Mouse (Mus musculus) frontal cortex, postnatal 14 days (tissue): ENCODE measurements around the gene Cyp4b1.
"Not testable (repeated sequence)": the region's sequence is repeated elsewhere in the genome, so short reads cannot be mapped to it uniquely, and the experiment has no call there.

Experiments used
- DNase-seq, 2 experiments: peaks; one replicate each; pipeline ENCODE4 v3.0.0; 2022; ENCODE audit warnings: low spot score in 2 of 2

Cyp4b1 gene

DNA sequence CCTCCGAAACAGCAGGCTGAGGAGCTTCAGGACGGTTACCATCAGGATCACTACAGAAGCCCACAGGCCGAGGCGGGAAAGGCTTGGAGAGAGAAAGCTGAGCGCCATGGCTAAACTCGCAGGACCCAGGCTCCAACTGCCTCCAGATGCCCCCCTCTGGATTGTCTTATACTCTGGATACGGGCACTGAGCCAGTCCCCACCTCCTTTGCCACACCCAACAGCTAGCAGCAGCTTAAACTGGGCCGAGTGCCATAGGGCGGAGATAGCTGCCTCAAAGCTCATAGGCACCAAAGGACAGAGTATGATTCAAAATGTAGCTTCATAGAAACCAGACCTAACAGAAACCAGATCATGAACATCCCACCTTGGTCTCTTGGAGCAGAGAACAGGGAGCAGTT lies at the start of gene Cyp4b1:
Gene Cyp4b1 (minus strand): TSS at position 144 of the 400 bp plus-strand sequence.
- DNase-seq, result no peak

DNA sequence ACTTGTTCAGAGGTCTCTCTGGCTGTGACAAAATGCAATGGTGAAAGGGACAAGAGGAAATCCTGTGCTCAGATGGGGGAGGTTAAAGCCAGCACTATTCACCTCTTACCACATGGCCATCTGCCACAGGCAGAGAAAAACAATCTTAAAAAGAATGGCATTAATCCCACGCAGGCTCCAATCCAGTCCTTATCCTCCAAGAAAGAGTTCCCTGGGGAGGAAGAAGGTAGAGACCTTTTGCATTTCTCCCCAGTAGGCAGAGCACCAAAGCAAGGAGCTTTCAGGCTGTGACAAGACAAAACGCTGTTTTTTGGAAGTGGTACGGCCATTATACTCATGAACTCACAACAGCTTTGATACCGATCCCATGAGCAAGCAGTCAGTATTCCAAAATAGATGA lies 38.8 kb upstream of the Cyp4b1 start:
- no peak for DNase-seq

DNA sequence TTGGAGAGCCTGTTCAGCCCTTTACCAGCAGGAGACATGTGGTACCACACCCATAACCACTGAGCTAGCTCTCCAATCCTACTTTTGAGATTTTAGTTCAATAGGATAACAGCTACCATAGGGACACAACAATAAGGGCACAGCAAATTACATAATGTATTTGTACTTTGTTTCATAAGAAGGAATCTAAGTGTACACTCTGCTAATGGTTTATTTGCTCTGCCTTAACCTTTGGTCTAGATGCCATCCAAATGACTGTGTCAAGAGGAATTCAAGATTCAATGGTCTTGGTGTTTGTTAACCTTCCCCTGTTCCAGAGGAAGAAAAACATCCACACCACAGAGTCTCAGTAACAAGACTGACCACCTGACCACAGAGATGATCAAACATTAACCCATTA lies 11.7 kb upstream of the Cyp4b1 start:
- DNase-seq, result no peak

DNA sequence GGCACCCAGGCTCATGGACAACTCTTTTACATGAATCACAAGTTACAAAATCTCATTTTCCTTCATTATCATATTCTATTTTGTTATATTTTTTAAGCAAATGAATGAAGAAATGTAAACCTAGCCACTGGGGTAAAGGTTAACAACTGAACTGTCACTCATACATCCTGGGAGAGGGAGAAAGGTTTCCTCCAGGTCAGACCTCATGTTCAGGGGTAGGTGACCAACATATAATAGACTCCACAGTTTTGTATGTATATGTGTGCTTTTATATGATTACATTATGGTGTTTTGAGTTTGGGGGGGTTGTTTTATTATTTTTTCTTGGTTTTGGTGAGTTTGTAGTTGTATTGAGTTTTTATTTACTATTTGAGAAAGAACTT lies 10.3 kb upstream of the Cyp4b1 start:
- no peak for DNase-seq

DNA sequence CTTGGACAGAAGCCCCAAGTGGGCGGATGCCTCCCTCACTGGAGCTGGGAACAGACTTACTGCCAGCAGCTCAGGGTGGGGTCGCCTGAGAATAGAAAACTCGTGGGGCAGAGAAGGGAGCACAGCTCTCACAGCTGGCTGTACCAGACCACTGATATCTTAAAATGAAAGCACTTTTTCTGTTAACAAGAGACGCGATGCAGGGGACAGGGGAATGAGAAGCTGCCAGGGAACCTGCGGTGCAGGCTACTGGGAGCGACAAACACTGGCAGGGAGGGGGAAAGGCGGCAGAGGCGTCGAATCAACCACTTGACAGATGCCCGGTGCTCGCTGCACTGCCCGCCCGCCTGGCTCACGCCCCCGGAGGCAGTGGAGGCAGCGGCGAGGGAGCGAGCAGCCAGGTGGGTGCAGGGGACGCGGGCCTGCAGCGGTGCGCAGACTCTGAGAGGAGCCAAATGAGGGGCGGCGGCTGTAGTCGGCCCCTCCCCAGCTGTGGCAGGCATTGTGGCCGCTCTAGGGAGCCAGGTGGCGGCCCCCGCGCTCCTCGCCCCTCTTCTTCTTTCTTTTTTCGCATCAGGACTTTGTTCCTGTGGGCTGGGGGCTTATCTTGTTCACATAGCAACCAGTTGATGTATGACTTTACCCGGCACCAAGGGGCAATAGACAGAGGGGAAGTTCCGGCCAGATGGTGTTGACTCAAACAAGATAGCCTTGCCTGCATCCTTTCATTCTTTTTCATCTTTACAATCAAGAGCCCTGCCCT lies 9.8 kb upstream of the Cyp4b1 start:
- peak; percentile 12 to 15 for DNase-seq

DNA sequence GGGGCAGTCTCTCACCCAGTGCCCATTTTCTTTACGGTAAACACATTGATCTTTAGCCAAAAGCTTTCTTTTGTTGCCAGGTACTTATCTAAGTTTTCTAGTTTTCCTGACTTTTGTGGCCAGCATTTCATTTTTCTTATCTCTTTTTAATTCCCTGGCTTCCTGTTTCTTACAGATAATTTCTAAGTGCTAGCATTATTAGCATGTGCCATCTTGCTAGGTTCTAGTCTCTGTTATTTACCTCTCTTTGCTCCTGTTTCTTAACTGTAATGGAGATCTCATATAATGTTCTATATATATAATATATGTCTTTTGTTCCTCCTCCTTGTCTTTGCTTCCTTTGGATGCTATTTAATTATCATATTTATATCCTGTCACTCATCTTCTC lies 9.0 kb upstream of the Cyp4b1 start:
- not testable (repeated sequence) for DNase-seq

DNA sequence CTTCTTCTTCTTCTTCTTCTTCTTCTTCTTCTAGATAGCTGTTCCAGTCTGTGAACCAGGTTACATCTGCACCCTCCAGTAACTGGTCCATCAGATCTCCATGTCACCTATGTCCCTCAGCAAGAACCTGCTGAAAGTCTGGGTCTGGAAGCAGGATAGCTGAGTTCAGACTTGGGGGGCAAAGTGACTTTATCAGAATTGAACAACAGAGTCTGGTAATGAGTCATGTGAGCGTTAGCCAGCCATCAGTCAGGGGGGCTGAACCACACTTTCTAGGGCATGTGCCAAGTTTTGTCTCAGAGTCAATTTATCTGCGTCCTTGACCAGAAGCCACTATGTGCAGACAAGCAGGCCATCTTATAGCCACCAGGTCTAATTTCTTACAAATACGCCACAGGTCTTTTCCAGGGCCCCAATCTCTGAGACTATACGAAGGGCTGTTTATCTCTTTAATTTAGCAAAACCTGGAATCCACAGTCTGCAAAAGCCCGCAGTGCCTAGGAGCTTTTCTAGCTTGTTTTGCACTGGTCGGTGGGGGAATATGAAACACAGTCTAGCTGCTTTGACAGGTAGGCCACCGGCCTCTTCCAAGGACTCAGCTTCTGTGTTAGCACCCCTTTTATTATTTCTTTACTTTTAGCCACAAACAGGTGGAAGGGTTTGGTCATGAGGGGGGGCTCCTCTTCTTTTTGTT lies 8.5 kb upstream of the Cyp4b1 start:
- not testable (repeated sequence) for DNase-seq

DNA sequence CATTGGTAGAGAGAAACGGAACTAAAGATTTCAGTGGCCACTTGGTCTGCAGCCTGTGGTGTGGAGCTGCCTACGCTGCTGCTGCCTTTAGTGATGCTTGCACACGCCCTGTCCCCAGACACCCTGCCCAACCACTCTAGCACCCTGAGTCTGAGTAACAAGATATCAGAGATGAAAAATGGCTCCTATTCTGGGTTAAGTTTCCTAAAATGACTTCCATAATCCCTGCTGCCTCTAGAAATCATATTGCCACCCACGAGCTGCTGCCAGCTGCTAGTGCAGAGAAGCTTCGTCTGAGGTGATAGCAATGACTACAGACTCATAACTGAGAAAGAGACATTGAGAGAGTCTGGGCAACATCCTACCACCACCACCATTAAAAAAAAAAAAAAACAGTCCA lies 3.3 kb upstream of the Cyp4b1 start:
- DNase-seq, result peak in 1 of 2 experiments; percentile 29

DNA sequence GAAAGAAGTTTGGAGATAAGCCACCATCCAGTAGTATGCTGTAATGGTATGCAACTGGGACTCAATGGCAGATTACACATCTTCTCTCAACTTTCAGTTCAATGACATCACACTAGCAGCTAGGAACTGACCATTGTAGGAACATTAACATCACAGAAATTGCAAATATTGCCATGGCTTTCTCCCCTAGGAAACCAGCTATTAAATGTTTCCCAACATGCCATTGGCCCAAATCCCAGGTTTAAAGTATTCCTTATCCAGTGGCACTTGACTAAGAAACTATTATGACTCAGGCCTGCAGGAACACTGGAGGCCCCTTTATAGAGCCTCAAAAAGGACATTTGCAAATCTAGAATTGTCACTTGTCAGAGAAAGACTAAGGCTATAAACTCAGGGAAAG lies 1.8 kb upstream of the Cyp4b1 start:
- no peak for DNase-seq

DNA sequence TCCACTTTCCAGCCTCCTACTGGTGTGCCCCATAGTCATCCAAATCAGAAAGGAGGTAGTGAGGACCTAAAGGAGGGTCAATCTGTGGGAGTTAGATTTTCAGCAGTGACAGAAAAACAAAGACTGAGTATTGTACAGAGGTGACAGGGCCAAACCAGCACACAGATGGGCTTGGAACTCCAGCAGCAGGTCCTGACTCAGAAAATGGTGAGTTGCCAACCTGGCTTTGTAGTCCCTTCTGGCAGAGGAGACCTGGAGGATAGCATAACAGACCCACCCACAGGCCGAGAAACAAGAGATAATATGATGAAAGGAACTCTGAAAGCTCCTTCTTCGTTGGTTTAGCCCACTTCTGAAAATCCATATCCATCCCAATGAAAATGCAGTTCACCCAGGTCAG lies 1.2 kb upstream of the Cyp4b1 start:
- no peak for DNase-seq

DNA sequence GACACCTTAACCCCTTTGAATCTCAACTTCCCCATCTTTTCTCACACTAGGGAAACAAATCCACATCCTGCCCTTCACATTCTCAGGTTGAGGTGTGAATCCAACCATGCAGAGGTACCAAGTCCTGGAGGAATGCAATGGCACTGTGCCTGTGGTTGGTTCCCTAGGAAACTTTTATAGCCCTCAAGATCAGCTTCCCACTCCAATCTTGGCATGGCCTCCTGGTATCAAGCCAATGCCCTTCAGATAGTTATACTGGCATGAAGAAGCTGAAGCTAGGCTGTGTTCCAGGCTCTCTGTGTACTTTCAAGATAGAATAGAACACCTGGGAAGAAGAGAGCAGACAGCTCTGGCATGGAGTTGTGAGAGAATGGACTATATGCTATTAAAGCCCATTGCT lies 2.2 kb downstream of the Cyp4b1 start:
- no peak for DNase-seq

DNA sequence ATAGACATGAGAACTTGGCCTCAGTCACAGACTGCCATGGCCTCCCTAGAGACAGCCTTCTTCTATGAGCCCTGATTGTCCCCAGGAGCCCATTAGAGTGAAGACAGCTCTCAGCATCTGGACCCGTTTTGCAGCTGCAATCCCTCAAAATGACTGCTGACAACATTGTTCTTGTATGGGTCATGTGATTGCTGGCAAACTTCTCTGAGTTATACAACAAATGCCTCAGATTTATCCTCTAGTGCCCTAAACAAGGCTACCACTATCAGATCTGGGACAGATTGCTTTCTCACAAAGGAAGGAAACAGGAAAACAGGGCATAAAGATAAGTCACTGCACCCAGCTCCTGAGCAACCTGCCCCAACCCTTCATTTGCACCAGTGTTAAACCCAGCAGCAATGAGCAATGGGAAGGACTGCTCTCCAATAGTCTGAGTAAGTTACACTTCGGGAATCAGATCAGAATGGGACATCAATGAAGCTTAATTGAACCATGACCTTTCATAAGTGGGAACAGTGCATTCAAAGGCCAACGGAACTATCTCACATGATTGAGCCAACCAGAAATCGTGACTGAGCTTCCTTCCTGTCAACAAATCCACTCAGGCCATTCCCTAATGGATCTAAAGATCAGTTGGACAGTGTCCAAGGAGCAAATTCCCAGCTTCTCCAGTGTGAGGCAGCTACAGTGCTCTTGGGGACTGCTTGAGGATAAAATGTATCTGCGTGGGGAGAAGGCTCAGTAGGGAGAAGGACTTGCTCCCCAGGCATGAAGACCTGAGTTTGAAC lies 4.4 kb downstream of the Cyp4b1 start:
- DNase-seq, result no peak

DNA sequence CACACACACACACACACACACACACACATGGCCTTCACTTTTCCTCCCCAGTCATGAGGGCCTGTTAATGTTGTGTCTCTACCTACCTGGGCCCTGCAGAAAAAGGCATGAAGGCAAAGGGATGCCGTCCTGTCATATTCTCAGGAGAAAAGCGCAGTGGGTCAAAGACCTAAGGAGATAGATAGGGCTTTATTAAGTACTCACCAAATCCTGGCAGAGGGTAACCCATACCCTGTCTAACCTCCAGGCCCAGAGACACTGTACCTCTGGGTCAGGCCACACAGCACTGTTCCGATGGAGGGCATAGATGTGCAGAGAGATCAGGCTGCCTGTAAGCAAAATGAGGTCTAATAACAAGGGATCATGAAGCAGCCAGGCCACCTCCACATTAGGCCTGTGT lies 22.0 kb downstream of the Cyp4b1 start:
- not testable (repeated sequence) for DNase-seq

DNA sequence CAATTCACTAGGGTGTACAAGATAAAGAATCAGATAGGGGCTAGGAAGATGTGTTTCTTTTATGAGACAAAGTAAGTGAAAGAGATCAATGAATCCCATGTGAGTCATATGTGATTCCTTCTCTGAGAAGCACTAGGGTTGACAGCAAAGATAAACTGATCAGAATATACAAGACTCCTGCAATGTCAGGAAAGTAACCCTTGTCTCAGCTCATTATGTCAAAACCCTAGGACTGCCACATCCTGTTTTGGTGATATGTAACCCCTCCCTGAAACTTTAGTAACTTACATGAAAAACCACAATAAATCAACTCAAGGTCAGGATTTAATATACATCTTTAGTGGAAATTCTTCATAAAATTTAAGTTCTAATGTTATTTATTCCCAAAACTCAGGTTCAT lies 33.5 kb downstream of the Cyp4b1 start:
- DNase-seq, result no peak

DNA sequence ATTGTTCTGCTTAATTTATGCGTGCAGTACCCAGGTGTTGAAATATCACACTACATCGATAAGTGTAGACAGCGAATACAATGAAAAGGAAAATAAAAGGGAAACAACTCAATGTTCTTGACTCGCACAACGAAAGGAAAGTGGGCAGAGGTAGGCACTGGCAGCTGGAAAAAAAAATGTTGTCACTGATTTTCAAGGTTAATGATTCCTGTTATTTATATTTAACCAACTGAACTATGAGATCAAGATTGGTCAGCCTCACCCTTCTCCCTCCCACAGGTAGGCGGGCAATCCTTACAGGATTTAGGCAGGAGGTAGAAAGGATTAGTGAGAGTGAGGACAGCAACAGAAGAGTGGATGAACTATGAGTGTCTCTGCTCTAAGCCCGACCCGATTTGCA lies 46.9 kb downstream of the Cyp4b1 start, which contains the start of gene Cyp4a32:
Gene Cyp4a32 (plus strand): TSS at position 359 of the 400 bp plus-strand sequence.
- DNase-seq, result not testable (repeated sequence)

DNA sequence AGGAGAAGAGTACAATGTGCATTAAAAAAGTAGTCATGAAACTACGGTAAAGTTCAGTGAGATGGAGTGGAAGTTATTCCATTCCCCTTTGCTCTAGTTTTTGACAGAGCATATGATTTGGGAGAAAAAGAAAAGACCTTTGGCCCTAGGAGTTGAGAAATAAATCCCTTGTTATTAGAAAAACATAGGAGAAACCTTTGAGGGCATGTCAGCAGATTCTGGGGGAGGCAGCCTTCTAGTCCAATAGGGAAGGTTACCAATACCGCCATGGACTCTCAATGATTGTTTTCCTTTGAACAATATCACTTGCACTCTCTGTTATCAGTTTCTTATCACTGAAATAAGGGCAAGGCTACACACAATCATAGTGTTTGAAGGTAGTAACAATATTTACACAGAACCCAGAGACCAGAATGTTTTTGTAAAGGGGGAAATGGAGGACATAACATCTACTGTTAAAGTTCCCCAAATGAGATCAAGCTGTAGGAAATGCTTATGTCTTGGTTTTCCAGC lies 50.6 kb downstream of the Cyp4b1 start:
- DNase-seq, result no peak

DNA sequence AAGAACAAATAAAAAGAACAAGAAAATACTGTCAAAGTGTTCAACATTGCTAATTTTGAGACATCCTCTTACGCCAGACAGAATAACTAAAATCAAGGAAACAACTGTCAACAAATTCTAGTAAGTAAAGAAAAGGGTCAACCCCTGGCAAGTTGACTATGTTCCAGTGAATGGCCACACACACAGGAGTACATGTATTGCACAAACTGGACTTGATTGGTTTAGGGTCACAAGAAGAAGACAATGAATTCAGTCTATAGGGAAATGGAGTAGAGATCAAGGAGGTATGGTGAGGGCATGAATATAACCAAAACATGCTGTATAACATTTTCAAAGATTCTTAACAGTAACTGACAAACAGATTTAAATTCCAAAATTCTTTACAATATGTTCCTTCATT lies 51.2 kb downstream of the Cyp4b1 start:
- DNase-seq, result no peak

DNA sequence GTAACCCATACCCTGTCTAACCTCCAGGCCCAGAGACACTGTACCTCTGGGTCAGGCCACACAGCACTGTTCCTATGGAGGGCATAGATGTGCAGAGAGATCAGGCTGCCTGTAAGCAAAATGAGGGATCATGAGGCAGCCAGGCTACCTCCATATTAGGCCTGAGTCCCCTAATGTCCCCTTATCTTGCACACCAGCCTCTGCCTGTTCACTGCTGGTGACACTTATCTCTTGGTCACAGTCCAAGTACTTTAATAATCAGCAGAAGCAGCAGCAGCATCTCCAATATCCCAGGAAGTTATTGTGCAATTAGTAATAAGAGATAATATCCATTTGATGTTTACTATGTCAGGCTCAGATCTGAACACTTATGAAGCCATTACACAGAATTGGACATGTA lies 64.5 kb downstream of the Cyp4b1 start:
- no peak for DNase-seq

DNA sequence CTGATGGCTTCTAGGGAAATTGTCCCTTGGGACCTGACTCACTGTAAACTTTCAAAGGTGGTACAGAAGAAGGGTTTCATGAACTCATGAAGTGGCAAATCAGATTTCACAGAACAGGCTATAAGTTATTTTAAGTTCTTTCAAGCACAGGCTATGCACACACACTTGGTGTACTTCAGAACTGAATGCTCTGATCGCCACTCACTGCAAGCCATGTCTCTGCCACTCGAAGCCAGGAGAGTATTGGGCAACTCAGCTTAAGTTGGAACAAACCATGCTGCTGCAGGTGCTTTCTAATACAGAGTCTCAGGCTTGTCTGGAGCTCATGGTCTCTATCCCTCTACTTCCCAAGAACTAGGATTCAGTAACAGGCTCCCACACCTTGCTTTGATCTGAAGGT lies 71.7 kb downstream of the Cyp4b1 start:
- no peak for DNase-seq

DNA sequence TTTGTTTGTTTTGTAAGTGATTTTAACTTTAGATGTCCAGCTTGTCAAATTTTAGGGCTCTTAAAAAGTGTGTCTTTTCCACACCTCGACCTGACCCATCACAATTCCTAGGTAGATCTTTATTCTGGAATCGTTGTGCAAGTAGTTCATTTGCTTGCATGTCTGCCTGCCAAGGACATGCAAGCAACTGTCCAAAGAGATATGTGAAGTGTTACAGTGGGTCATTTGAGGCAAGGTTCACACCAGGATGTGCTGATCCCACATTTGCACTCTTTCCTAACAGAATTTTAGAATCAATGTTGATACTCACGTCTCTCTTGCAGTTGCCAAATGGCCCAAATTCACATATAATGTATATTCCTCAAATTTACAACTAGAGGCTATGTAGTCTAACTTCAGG lies 72.3 kb downstream of the Cyp4b1 start:
- no peak for DNase-seq
